Mouse (Mus musculus) cortical plate, adult 2 months (tissue): ENCODE measurements at regions not wholly inside any gene's neighbourhood (a gene's known extent, or its start where the extent isn't known, plus 50 kb on each side); places are given as distances from the start of the nearest gene placed in this dataset.

Experiments
- CTCF ChIP-seq: fragments of 200-500 bp; IDR thresholded peaks from 2 replicates; pipeline ENCODE4 v1.5.1; 2011; ENCODE audit warnings: mild to moderate bottlenecking, control low read depth, low read length; ENCODE audit not compliant: insufficient read depth; ENCODE audit errors: extremely low read depth
- POLR2A ChIP-seq: fragments of 200-500 bp; IDR thresholded peaks from 2 replicates; pipeline ENCODE4 v1.6.1; 2011; ENCODE audit warnings: mild to moderate bottlenecking, low read length, control low read depth; ENCODE audit not compliant: insufficient read depth; ENCODE audit errors: extremely low read depth

- TF ChIP-seq POLR2A (no peak), CTCF (no peak)
Observed at GRCm38 (mm10) chr8:8827555-8827954, 137.2 kb upstream of the Arglu1 start.
